Mouse (Mus musculus) stomach, embryonic 15.5 days (tissue): ENCODE data around the gene Tas1r1. TPM values are rescaled to one million over a fixed set of nuclear protein-coding genes. Genes with fewer than 3 reads are reported as not detected.
A peak's percentile ranks its signal among the peaks of the same experiment; 100 is the strongest.

Experiments
- ATAC-seq: fragments of 200-750 bp; cut with Nextera tagmentation; 2 replicates; pipeline ENCODE4 v1.8.0; 2017; ENCODE audit warnings: low read depth, moderate number of reproducible peaks, moderate TSS enrichment; ENCODE audit not compliant: insufficient read depth, low FRiP score
- H3K27ac ChIP-seq: fragments of 300-500 bp; sonication (generic); 2 replicates; pipeline ENCODE4 v1.5.1; 2015; ENCODE audit warnings: mild to moderate bottlenecking, inconsistent platforms
- H3K27me3 ChIP-seq: fragments of 300-500 bp; sonication (generic); replicated peaks from 2 replicates; pipeline ENCODE4 v1.6.1; 2015; ENCODE audit warnings: inconsistent platforms
- H3K36me3 ChIP-seq: fragments of 300-500 bp; sonication (generic); 2 replicates; pipeline ENCODE4 v1.6.1; 2015; ENCODE audit warnings: inconsistent platforms
- H3K4me1 ChIP-seq: fragments of 300-500 bp; sonication (generic); 2 replicates; pipeline ENCODE4 v1.6.1; 2015; ENCODE audit warnings: inconsistent platforms
- H3K4me2 ChIP-seq: fragments of 300-500 bp; sonication (generic); 2 replicates; pipeline ENCODE4 v1.6.1; 2015; ENCODE audit warnings: mild to moderate bottlenecking, inconsistent platforms
- H3K4me3 ChIP-seq: fragments of 300-500 bp; sonication (generic); replicated peaks from 2 replicates; pipeline ENCODE4 v1.5.1; 2015; ENCODE audit warnings: inconsistent platforms
- H3K9ac ChIP-seq: fragments of 300-500 bp; sonication (generic); 2 replicates; pipeline ENCODE4 v1.6.1; 2015; ENCODE audit warnings: inconsistent platforms
- H3K9me3 ChIP-seq: fragments of 300-500 bp; sonication (generic); 2 replicates; pipeline ENCODE4 v1.6.1; 2016; ENCODE audit warnings: inconsistent platforms
- WGBS: fragments of 180-500 bp; shearing (Covaris S2); methylation state at CpG from one replicate; pipeline ENCODE4 v1.1.7; 2015; 5-methylcytosine and 5-hydroxymethylcytosine counted together
- polyA plus RNA-seq: library from polyadenylated mRNA; unstranded; fragments of >200 nt; fragmentation: Nextera tagmentation; extraction: Ambion mirVana; gene quantifications from 2 replicates; pipeline ENCODE4 v1.2.1, GENCODE M21; 2015

The Tas1r1 gene
- polyA plus RNA-seq, 1 experiment from 2014 or later = 0.28 TPM

GRCm38 (mm10) chr4:151995371-151996172 is 42.8 kb downstream of the Tas1r1 start:
- ATAC-seq = no peak; the same call in 1 of the 2 replicates
- Histone ChIP-seq H3K36me3 (peaks cover 21% of the 10 kb centered on the region), H3K27me3 (no peaks in the 10 kb centered on the region), H3K4me1 (peaks cover 17% of the 10 kb centered on the region; the same call in 1 of the 2 replicates), H3K9ac (peak overlapping the region; percentile 90), H3K4me2 (peak overlapping the region; percentile 87), H3K4me3 (peak overlapping the region; percentile 99), H3K27ac (peak overlapping the region; percentile 82), H3K9me3 (no peaks in the 10 kb centered on the region)
- 1% methylated on average over 74 of the region's 111 CpGs for WGBS

GRCm38 (mm10) chr4:151994228-151995171 is 43.9 kb downstream of the Tas1r1 start:
- H3K4me2 ChIP-seq = peak overlapping the region; percentile 87
- H3K27ac ChIP-seq = peak overlapping the region; percentile 82
- no peak for ATAC-seq
- H3K36me3 ChIP-seq = peaks cover 22% of the 10 kb centered on the region
- H3K4me1 ChIP-seq = peaks cover 17% of the 10 kb centered on the region; the same call in 1 of the 2 replicates
- WGBS = 2% methylated on average over 60 of the region's 61 CpGs
- peak overlapping the region; percentile 90 for H3K9ac ChIP-seq
- no peaks in the 10 kb centered on the region for H3K9me3 ChIP-seq
- H3K27me3 ChIP-seq = no peaks in the 10 kb centered on the region
- peak overlapping the region; percentile 99 for H3K4me3 ChIP-seq

GRCm38 (mm10) chr4:151993035-151993434 is 45.3 kb downstream of the Tas1r1 start:
- WGBS = 73% methylated on average over 6 of the region's 6 CpGs
- H3K27ac ChIP-seq = no peak overlapping the region
- H3K4me2 ChIP-seq = 0 out of 2 replicates have a peak overlapping the region, but pooled peaks have one; percentile 87
- no peak overlapping the region for H3K4me3 ChIP-seq
- ATAC-seq = no peak
- no peak overlapping the region for H3K9ac ChIP-seq
- H3K27me3 ChIP-seq = no peaks in the 10 kb centered on the region
- peaks cover 25% of the 10 kb centered on the region for H3K4me1 ChIP-seq
- H3K36me3 ChIP-seq = peaks cover 22% of the 10 kb centered on the region
- H3K9me3 ChIP-seq = no peaks in the 10 kb centered on the region

DNA sequence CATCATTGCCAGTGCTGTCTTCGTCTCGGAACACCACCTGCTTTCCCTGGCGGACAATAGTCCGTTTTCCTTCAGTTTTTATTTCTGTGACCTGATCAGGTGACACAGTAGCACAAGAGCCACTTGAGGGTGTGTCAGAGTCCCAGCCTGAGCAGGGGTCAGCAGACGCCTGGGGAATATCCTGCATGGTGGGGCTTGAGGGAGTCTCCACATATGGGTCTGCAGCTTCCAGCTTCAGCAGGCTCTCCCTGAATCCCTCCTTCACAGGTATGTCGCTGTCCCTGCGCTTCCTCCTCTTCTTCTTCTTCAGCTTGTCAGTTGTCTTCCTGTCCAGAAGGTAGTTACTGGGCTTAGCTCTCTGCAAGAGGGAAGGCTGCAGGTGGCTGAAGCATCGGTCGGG is 46.3 kb downstream of the Tas1r1 start:
- ATAC-seq = no peak
- Histone ChIP-seq H3K27me3 (no peaks in the 10 kb centered on the region), H3K4me1 (peaks cover 27% of the 10 kb centered on the region), H3K27ac (no peak overlapping the region), H3K4me3 (no peak overlapping the region), H3K9ac (no peak overlapping the region), H3K9me3 (no peaks in the 10 kb centered on the region), H3K36me3 (peaks cover 22% of the 10 kb centered on the region), H3K4me2 (no peak overlapping the region)
- 91% methylated on average over 9 of the region's 9 CpGs for WGBS

- peak; percentile 1; the same call in 1 of the 2 replicates for ATAC-seq
- H3K4me2 ChIP-seq = peak overlapping the region; percentile 87
- no peaks in the 10 kb centered on the region for H3K9me3 ChIP-seq
- H3K27me3 ChIP-seq = no peaks in the 10 kb centered on the region
- H3K27ac ChIP-seq = peak overlapping the region; percentile 78
- WGBS = 27% methylated on average over 6 of the region's 6 CpGs
- H3K4me1 ChIP-seq = peaks cover 35% of the 10 kb centered on the region
- H3K36me3 ChIP-seq = peaks cover 22% of the 10 kb centered on the region
- H3K4me3 ChIP-seq = peak overlapping the region; percentile 82
- no peak overlapping the region for H3K9ac ChIP-seq
Measured at GRCm38 (mm10) chr4:151989110-151989488, 49.3 kb downstream of the Tas1r1 start.

GRCm38 (mm10) chr4:151988342-151989109 is 49.8 kb downstream of the Tas1r1 start, which contains the start of gene Thap3:
TSS of gene Thap3 (minus strand) at chr4:151988997.
- under 1% methylated on average over 54 of the region's 54 CpGs for WGBS

DNA sequence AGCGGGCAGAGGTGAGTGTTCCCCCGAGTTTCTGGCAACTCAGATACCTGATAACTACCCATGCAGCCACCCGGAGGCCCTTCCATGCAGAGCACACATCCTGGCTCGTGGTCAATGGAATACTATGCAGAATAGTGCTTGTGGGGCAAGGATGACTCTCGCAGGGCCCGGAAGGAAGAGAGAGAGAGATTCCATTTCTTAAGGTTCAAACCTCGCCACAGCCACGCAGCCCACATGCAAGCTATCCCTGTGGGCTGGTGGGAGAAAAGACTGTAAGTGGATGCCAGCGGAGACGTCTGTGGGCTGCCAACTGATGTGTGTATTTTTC is 50.4 kb downstream of the Tas1r1 start:
- 22% methylated on average over 10 of the region's 10 CpGs for WGBS
- no peak for ATAC-seq
- H3K4me3 ChIP-seq = peak overlapping the region; percentile 82
- H3K4me2 ChIP-seq = peak overlapping the region; percentile 87
- peaks cover 35% of the 10 kb centered on the region for H3K4me1 ChIP-seq
- no peaks in the 10 kb centered on the region for H3K9me3 ChIP-seq
- peaks cover 23% of the 10 kb centered on the region for H3K36me3 ChIP-seq
- no peaks in the 10 kb centered on the region for H3K27me3 ChIP-seq
- peak overlapping the region; percentile 78; the same call in 1 of the 2 replicates for H3K27ac ChIP-seq
- peak overlapping the region; percentile 93 for H3K9ac ChIP-seq

More at GRCm38 (mm10) chr4:151988342-151989109, 49.8 kb downstream of the Tas1r1 start, which contains the start of gene Thap3:
- Histone ChIP-seq H3K27ac (peak within 1 kb of the TSS; percentile 78), H3K4me2 (peak within 1 kb of the TSS; percentile 87), H3K4me3 (peak within 1 kb of the TSS; percentile 82), H3K9me3 (no peaks in the 10 kb centered on the region), H3K36me3 (peaks cover 22% of the 10 kb centered on the region), H3K9ac (peak within 1 kb of the TSS; percentile 93), H3K27me3 (no peaks in the 10 kb centered on the region), H3K4me1 (peaks cover 31% of the 10 kb centered on the region)
- peak; percentile 70 for ATAC-seq

DNA sequence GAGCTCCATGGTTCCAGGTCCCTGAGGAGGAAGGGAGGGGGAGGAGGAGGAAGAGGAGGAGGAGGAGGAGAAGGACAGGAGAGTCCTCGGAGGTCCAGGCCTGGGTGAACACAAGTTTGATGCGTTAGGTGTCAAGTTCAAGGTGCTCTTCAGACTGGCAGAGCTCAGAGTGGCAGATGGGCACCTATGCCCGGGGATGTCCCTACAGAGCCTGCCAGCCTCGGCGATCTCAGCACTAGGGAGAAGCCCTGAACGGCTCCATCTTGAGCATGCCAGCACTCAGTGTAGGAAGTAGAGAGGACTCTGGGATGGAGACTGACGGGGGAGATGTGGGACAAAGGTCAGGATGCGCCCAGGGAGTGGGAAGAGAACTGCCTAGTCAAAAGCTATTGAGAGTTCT is 51.7 kb downstream of the Tas1r1 start:
- Histone ChIP-seq H3K4me1 (peaks cover 35% of the 10 kb centered on the region), H3K27ac (no peak overlapping the region), H3K27me3 (no peaks in the 10 kb centered on the region), H3K9ac (no peak overlapping the region), H3K4me3 (no peak overlapping the region), H3K36me3 (peaks cover 19% of the 10 kb centered on the region), H3K4me2 (no peak overlapping the region), H3K9me3 (no peaks in the 10 kb centered on the region)
- 66% methylated on average over 8 of the region's 8 CpGs for WGBS
- ATAC-seq = no peak

DNA sequence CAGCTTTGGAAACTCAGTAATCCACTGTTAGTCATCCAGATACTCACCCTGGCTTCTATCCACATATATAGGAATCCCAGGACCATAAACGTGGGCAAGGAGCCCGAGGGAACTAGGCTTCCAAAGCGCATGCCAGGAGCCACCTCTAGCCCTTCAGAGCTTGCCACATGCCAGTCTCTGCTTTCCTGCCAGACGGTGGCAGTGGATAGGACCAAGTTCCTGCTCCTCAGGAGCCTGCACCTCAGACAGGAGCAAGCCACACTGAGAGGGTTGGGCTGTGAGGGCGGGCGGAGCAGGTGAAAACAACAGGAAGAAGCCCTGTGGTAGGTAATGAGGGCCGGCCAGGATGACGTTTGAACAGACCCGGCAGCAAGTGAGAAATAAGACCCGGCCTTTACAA is 52.5 kb downstream of the Tas1r1 start:
- H3K9me3 ChIP-seq = no peaks in the 10 kb centered on the region
- no peak overlapping the region for H3K4me3 ChIP-seq
- H3K27me3 ChIP-seq = no peaks in the 10 kb centered on the region
- no peak overlapping the region for H3K27ac ChIP-seq
- 0 out of 2 replicates have a peak, but pooled peaks have one; percentile 18 for ATAC-seq
- peaks cover 35% of the 10 kb centered on the region for H3K4me1 ChIP-seq
- peaks cover 12% of the 10 kb centered on the region; the same call in 1 of the 2 replicates for H3K36me3 ChIP-seq
- 29% methylated on average over 10 of the region's 10 CpGs for WGBS
- H3K4me2 ChIP-seq = no peak overlapping the region
- no peak overlapping the region for H3K9ac ChIP-seq

- Histone ChIP-seq H3K27ac (no peak overlapping the region), H3K4me2 (no peak overlapping the region), H3K36me3 (0 out of 2 replicates have a peak, but pooled peaks cover 10% of the 10 kb centered on the region), H3K4me1 (peaks cover 30% of the 10 kb centered on the region), H3K4me3 (no peak overlapping the region), H3K27me3 (no peaks in the 10 kb centered on the region), H3K9ac (no peak overlapping the region), H3K9me3 (no peaks in the 10 kb centered on the region)
- 36% methylated on average over 9 of the region's 9 CpGs for WGBS
- ATAC-seq = no peak
Measured at GRCm38 (mm10) chr4:151983560-151983959, 54.8 kb downstream of the Tas1r1 start.

GRCm38 (mm10) chr4:151983043-151983442 is 55.3 kb downstream of the Tas1r1 start:
- no peak for ATAC-seq
- Histone ChIP-seq H3K9me3 (no peaks in the 10 kb centered on the region), H3K36me3 (0 out of 2 replicates have a peak, but pooled peaks cover 10% of the 10 kb centered on the region), H3K4me3 (no peak overlapping the region), H3K27ac (no peak overlapping the region), H3K9ac (no peak overlapping the region), H3K4me1 (peaks cover 27% of the 10 kb centered on the region), H3K4me2 (no peak overlapping the region), H3K27me3 (no peaks in the 10 kb centered on the region)
- 69% methylated on average over 17 of the region's 17 CpGs for WGBS
